Mouse (Mus musculus): ENCODE results near the gene Fxr2.

Gene Fxr2

GRCm38 (mm10) chr11:69685526-69686148, 52.8 kb downstream of the Fxr2 start, which contains the start of gene Tnfsf13:
Gene Tnfsf13, minus strand, starts transcription at chr11:69685784.
- TF ChIP-seq POU5F1 (IDR thresholded peaks at IDR 0.05; ENCODE audit: borderline replicate concordance, low read length), result no peak
- no peak for TF ChIP-seq NANOG (IDR thresholded peaks at IDR 0.05; ENCODE audit: borderline replicate concordance, low read length)
- TF ChIP-seq CTCF (conservative IDR thresholded peaks at IDR 0.05; ENCODE audit: low read length), result no peak
- Histone ChIP-seq H3K9me3 (ENCODE audit: low read length) (no peaks in the 10 kb centered on the region), H3K36me3 (ENCODE audit: insufficient read depth, low read length) (peaks cover 34% of the 10 kb centered on the region), H3K4me1 (replicated peaks; ENCODE audit: low read depth, low read length) (peaks cover 86% of the 10 kb centered on the region), H3K27me3 (ENCODE audit: insufficient read depth, low read length) (no peaks in the 10 kb centered on the region), H3K4me3 (replicated peaks; ENCODE audit: low read length) (peak within 1 kb of the TSS; percentile 95)

- Histone ChIP-seq H3K36me3 (ENCODE audit: insufficient read depth, low read length) (peaks cover 41% of the 10 kb centered on the region), H3K4me3 (replicated peaks; ENCODE audit: low read length) (peak overlapping the region; percentile 95), H3K9me3 (ENCODE audit: low read length) (no peaks in the 10 kb centered on the region), H3K27me3 (ENCODE audit: insufficient read depth, low read length) (no peaks in the 10 kb centered on the region), H3K4me1 (replicated peaks; ENCODE audit: low read depth, low read length) (peaks cover 89% of the 10 kb centered on the region)
- TF ChIP-seq POU5F1 (IDR thresholded peaks at IDR 0.05; ENCODE audit: borderline replicate concordance, low read length) (no peak), NANOG (IDR thresholded peaks at IDR 0.05; ENCODE audit: borderline replicate concordance, low read length) (no peak), CTCF (conservative IDR thresholded peaks at IDR 0.05; ENCODE audit: low read length) (no peak)
These were observed 53.6 kb downstream of the Fxr2 start for GRCm38 (mm10) chr11:69686377-69686776.

- peaks cover 96% of the 10 kb centered on the region for H3K4me1 ChIP-seq (replicated peaks; ENCODE audit: low read depth, low read length)
- peaks cover 48% of the 10 kb centered on the region for H3K36me3 ChIP-seq (ENCODE audit: insufficient read depth, low read length)
- peak overlapping the region; percentile 95 for H3K4me3 ChIP-seq (replicated peaks; ENCODE audit: low read length)
- no peaks in the 10 kb centered on the region for H3K9me3 ChIP-seq (ENCODE audit: low read length)
- no peaks in the 10 kb centered on the region for H3K27me3 ChIP-seq (ENCODE audit: insufficient read depth, low read length)
- TF ChIP-seq POU5F1 (IDR thresholded peaks at IDR 0.05; ENCODE audit: borderline replicate concordance, low read length) (no peak), NANOG (IDR thresholded peaks at IDR 0.05; ENCODE audit: borderline replicate concordance, low read length) (no peak), CTCF (conservative IDR thresholded peaks at IDR 0.05; ENCODE audit: low read length) (no peak)
These were observed 54.3 kb downstream of the Fxr2 start for GRCm38 (mm10) chr11:69687061-69687460.

- Histone ChIP-seq H3K4me1 (replicated peaks; ENCODE audit: low read depth, low read length) (peaks cover 99% of the 10 kb centered on the region), H3K4me3 (replicated peaks; ENCODE audit: low read length) (peak overlapping the region; percentile 53), H3K9me3 (ENCODE audit: low read length) (no peaks in the 10 kb centered on the region), H3K36me3 (ENCODE audit: insufficient read depth, low read length) (peaks cover 43% of the 10 kb centered on the region), H3K27me3 (ENCODE audit: insufficient read depth, low read length) (no peaks in the 10 kb centered on the region)
- no peak for TF ChIP-seq CTCF (conservative IDR thresholded peaks at IDR 0.05; ENCODE audit: low read length)
These were observed 57.1 kb downstream of the Fxr2 start for GRCm38 (mm10) chr11:69689891-69690290.

- TF ChIP-seq CTCF (conservative IDR thresholded peaks at IDR 0.05; ENCODE audit: low read length) (no peak), POU5F1 (IDR thresholded peaks at IDR 0.05; ENCODE audit: borderline replicate concordance, low read length) (no peak), NANOG (IDR thresholded peaks at IDR 0.05; ENCODE audit: borderline replicate concordance, low read length) (no peak)
- Histone ChIP-seq H3K4me3 (replicated peaks; ENCODE audit: low read length) (no peak overlapping the region), H3K9me3 (ENCODE audit: low read length) (no peaks in the 10 kb centered on the region), H3K27me3 (ENCODE audit: insufficient read depth, low read length) (no peaks in the 10 kb centered on the region), H3K36me3 (ENCODE audit: insufficient read depth, low read length) (peaks cover 35% of the 10 kb centered on the region), H3K4me1 (replicated peaks; ENCODE audit: low read depth, low read length) (peaks cover 97% of the 10 kb centered on the region)
These were observed 59.5 kb downstream of the Fxr2 start for GRCm38 (mm10) chr11:69692196-69692811.

- Histone ChIP-seq H3K4me1 (replicated peaks; ENCODE audit: low read depth, low read length) (peaks cover 97% of the 10 kb centered on the region), H3K36me3 (ENCODE audit: insufficient read depth, low read length) (peaks cover 30% of the 10 kb centered on the region), H3K4me3 (replicated peaks; ENCODE audit: low read length) (no peak overlapping the region), H3K27me3 (ENCODE audit: insufficient read depth, low read length) (no peaks in the 10 kb centered on the region), H3K9me3 (ENCODE audit: low read length) (no peaks in the 10 kb centered on the region)
- TF ChIP-seq POU5F1 (IDR thresholded peaks at IDR 0.05; ENCODE audit: borderline replicate concordance, low read length) (no peak), CTCF (conservative IDR thresholded peaks at IDR 0.05; ENCODE audit: low read length) (no peak), NANOG (IDR thresholded peaks at IDR 0.05; ENCODE audit: borderline replicate concordance, low read length) (no peak)
These were observed 60.1 kb downstream of the Fxr2 start for GRCm38 (mm10) chr11:69692863-69693262.

- TF ChIP-seq POU5F1 (IDR thresholded peaks at IDR 0.05; ENCODE audit: borderline replicate concordance, low read length), result 0 out of 2 replicates have a peak, but pooled peaks have one; percentile 12
- TF ChIP-seq NANOG (IDR thresholded peaks at IDR 0.05; ENCODE audit: borderline replicate concordance, low read length), result no peak
- Histone ChIP-seq H3K4me1 (replicated peaks; ENCODE audit: low read depth, low read length) (peaks cover 94% of the 10 kb centered on the region), H3K4me3 (replicated peaks; ENCODE audit: low read length) (no peak overlapping the region), H3K36me3 (ENCODE audit: insufficient read depth, low read length) (peaks cover 23% of the 10 kb centered on the region), H3K9me3 (ENCODE audit: low read length) (no peaks in the 10 kb centered on the region), H3K27me3 (ENCODE audit: insufficient read depth, low read length) (no peaks in the 10 kb centered on the region)
These were observed 60.7 kb downstream of the Fxr2 start for GRCm38 (mm10) chr11:69693421-69693965.

- peaks cover 93% of the 10 kb centered on the region for H3K4me1 ChIP-seq (replicated peaks; ENCODE audit: low read depth, low read length)
- no peak for TF ChIP-seq NANOG (IDR thresholded peaks at IDR 0.05; ENCODE audit: borderline replicate concordance, low read length)
- peaks cover 23% of the 10 kb centered on the region for H3K36me3 ChIP-seq (ENCODE audit: insufficient read depth, low read length)
- H3K9me3 ChIP-seq (ENCODE audit: low read length), result no peaks in the 10 kb centered on the region
- H3K4me3 ChIP-seq (replicated peaks; ENCODE audit: low read length), result peak overlapping the region; percentile 80
- no peaks in the 10 kb centered on the region for H3K27me3 ChIP-seq (ENCODE audit: insufficient read depth, low read length)
These were observed 62.2 kb downstream of the Fxr2 start for GRCm38 (mm10) chr11:69695046-69695360.

Measured in E14TG2a.4 (cell line).